Mouse (Mus musculus) ovary, postnatal 36 days (tissue): ENCODE results near the gene Nit1.

Source experiments
- DNase-seq: peaks from one replicate; pipeline ENCODE4 v3.0.0; 2022; ENCODE audit warnings: low spot score, mixed read lengths

Gene Nit1

DNA sequence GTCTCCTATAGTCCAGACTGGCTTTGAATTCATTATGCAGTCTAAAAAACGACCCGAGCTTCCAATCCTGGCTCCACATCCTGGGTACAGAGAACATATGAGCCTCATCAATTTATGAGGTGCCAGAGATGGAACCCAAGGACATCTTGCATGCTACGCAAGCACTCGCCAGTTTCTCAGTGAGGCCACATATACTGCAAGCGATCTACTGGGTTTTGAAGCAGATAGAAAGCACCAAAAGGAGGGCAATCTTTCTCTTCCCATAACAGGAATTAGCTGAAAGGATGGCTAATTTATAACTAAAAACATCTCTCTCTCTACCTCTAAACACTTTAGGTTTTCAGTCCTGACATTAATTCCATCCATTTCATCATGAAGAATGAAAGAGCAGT lies 51.5 kb downstream of the Nit1 start:
- DNase-seq = no peak

DNA sequence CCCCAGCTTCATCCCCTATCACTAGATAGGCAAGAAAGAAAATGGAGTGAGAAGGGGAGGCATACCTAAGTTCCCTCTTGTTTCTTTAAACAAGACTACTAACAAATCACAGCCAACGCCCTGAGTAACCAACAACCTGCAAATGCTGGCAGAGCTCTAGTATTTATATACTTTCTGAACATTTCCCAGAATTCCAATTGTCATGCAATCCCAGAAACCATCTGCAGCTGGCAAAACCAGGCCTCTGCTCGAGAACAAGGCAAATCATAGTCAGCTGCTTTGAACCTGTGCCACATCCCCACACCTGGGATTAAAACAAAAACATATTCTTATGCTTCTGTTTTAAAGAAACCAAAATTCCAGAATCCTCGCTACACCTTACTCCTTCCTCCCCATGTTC lies 52.1 kb downstream of the Nit1 start:
- DNase-seq = no peak

DNA sequence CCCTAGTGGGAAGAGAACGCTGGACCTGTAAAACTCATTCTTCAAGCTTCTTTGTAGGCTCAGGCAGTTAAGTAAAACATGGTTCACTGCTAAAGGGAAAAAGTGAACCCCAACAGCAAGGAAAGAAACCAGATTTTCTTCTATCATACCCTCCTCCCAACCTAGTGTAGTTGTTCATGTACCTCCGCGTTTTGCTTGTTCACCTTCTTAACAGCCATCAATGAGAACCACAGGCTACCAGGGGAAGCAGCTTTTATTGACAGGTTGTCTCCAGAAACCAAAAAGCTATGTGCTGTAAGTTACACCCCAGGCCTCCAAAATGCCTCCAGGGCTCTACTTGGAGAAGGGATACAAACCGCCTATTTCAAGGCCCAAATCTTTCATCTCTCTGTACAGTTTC lies 57.1 kb downstream of the Nit1 start:
- DNase-seq = no peak
